Mouse (Mus musculus): ENCODE results near the gene Vps51.

The Vps51 gene

DNA sequence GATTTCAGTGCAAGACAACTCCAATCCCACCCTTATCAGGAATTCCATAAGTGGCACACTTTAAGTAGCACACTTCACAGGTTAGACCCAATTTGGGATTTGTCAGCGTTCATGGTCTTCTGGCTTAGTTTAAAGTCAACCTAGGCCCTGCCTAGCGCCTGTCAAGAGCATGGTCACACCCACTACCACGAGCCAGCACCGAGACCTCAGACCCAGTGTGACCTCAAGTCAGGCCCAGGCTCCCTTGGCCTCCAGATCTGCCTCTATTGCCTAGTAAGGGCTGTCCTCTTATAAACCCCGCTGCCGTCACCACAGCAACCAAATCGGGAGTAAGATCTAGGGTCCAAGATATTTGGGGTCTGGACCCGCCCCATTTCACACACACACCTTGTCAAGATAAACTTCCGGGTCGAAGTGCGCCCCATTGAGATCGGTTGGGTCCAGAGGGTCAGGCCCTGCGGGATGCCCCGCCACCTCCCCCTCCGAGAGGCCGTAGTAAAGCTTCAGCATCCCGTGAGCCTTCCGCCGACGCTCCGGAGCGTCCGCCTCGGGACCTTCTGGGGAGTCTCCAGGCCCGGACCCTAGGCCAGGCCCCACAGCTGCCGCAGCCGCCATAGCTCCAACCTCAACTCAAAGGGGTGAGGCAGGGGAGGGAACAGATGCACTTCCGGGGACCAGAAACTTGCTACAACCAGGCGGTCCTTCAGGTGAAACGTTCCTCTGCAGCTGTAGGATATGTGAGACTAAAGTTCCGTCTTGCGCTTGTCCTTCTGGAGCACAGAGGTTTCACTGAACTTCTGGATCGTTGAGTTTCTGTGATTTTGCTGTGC is at the start of gene Vps51:
TSS of gene Vps51 (minus strand) at position 668 of the 830 bp plus-strand sequence.
- peak; percentile 71 to 73 for DNase-seq (ENCODE audit: low spot score in 2 of 2)

DNA sequence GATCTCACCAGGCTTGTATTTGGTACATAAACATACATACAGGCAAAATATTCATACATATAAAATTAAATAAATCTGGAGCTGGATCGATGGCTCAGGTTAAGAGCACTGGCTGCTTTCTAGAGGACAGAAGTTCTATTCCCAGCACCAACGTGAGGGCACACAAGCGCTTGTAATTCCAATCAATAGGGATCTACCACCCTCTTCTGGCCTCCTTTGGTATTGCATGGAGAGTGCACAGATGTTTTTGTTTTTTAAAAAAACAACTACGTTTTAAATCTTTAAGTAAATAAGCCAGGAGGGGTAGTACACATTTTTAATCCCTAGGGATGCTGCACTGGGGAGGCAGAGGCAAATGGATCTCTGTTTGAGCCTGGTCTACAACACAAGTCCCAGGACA is 49.3 kb upstream of the Vps51 start:
- no peak for DNase-seq (ENCODE audit: low spot score in 2 of 2)

DNA sequence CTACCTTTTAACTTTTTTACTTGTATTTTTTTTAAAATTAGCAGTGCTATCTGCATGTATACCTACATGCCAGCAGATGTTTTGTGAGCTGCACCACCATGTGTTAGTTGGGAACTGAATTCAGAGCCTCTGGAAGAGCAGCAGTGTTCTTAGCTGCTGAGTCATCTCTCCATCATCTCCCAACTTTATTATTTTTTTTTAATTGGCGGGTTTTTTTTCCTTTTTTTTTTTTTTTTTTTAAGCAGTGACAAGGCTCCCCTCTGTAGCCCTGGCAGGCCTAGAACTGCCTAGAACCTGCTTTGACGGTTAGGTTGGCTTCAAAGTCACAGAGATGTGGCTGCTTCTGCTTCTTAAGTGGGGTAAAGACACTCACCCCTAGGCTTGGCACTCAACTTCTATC is 47.9 kb upstream of the Vps51 start:
- no peak for DNase-seq (ENCODE audit: low spot score in 2 of 2)

DNA sequence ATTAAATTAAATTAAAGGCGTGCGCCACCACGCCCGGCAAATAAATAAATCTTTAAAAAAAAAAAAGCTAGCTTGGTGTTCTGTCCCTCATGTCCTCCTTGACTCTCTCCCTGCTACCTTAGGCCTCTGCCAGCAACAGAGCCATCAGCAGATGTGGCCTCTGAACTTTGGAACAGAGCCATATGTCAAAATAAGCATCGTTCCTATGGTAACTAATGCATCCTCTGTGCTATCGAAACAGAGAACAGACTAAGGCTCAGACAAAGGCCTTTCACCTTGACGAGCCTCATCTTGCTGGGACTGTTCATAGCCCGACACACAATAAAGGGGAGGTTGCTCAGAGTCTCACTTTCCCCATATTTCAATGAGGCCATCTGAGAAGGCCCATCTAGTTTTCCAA is 46.3 kb upstream of the Vps51 start:
- no peak for DNase-seq (ENCODE audit: low spot score in 2 of 2)

DNA sequence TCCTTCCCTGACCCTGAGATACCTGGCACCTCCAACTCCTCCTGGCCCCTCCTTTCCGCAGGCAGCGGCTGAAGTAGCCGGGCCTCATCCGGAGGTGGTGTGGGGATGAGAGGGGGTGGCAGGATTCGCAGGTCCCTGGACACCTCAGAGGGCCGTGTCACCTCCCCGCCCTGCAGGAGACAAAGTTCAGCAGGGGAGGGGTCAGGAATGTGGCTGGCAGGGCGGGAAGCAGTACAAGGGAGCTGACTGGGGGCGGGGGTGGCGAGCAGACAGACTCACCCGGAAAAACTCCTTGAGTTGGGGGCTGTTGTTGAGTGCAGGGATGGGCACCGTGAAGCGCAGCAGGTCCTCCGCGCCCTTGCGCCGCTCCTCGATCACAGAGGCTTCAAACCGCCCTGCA is 44.7 kb upstream of the Vps51 start:
- no peak for DNase-seq (ENCODE audit: low spot score in 2 of 2)

DNA sequence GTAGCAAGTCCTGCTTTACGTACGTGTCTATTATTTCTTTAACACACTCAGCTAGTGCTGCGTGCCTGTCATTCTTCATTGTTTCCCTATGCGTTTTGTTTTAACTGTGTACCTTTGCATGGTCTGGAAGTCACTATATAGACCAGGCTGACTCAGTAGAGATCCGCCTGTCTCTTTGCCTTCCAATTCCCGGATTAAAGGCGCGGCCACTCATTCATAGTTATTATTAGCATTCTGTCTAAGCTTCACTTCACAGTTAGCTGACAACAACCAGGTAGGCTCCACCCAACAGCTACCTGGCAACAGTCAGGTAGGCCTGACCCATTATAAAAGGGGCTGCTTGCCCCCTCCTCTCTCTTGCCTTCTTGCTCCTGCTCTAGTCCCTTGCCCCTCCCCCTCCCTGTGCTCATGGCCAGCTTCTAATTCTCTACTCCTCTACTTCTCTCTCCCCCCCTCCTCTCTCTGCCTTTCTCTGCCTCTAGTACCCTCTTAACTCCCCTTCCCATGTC is 41.7 kb upstream of the Vps51 start:
- no peak for DNase-seq (ENCODE audit: low spot score in 2 of 2)

DNA sequence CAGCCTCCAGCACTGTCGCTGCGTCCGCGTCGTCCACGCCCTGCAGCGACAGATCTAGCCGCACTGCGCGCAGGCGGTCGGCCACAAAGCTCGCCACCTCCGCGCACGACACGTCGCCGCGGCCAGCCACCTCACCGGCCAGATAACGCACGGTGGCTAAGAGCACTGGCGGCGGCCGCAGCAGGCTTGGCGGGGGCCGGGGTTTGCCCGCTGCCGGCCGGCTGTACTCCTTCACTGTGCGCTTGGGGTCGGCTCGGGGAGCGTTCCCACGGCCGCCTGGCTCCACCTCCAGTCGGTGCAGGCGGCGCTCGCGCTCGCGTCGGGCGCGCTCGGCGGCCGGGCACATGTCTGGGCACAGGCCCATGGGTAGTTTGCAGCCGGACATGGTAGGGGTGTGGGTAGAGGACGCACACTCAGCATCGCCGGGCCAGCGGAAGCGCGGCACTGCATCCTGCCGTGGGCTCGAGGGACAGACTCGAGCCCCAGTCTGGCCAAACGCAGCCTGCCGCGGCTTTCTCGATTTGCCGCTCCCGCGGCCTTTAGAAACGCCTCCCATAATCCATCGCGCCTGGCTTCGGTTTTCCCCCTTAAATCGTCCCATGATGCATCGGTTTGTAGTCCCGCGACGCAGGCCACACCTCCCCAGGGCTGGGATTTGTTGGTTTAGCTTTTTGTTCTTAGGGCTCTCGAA is 41.1 kb upstream of the Vps51 start, which contains the start of gene Sac3d1:
TSS of gene Sac3d1 (minus strand) at position 665 of the 691 bp plus-strand sequence.
- peak; percentile 81 to 86 for DNase-seq (ENCODE audit: low spot score in 2 of 2)

DNA sequence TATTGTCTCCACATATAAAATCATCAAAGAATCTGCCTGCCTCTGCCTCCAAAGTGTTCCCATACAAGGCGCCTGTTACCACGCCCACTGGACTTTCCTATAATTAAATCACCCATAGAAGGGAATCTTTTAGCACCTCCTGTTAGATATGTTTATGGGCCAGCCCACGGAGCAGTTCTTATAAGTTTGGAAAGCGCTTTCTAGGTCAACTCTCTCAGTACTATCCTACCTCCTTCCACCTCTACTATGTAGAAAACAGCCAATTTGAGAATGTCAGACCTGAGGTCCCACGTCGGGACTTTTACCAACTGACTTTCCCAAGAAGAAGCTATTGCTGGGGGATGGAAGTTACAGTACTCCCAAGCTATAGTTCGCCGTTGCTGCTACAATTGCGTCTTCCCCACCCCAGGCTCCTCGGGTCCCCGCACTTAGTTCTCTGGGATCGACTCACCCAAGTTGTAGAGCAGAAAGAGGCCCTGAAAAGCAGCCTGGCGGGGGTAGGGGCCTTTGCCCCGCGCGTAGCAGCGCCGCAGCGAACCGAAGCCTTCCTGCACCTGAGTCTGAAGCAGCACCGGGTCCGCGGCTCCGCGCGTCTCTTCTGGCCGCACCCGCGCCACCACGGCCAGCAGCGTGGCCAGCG is 40.4 kb upstream of the Vps51 start:
- no peak for DNase-seq (ENCODE audit: low spot score in 2 of 2)

DNA sequence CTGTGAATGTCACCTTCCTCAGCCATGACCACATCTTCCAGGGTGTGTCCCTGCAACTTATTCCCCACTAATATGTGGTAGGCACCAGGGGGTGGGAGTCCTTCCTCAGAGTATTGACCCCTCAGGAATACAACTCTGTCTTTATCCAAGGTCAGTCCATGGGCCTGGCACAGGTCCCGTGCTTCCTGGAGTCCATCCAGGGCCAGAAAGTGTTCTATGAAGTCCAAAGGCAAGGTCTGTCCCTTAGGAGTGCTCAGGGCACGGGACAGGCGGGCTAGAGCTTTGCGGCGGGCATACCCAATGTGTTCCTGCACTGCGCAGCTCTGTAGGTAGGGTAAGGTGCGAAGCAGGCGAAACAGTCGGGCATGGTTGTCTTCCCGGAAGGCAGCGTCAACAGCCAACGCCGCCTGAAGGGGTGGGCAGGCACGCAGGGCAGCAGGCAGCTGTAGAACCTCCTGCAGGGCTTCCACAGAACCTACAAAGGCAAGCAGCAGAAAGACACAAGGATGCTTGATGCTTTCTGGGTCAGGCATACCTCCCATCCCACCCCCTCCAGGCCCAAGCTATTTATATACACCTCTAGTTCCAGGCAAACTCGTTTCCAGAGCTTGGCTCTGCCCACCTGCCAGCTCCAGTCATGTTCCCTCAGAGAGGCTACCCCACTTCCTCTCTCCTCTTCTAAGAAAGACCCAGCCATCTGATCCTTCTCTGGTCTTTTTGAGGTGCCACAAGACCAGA is 39.3 kb upstream of the Vps51 start:
- DNase-seq (ENCODE audit: low spot score in 2 of 2) = no peak

DNA sequence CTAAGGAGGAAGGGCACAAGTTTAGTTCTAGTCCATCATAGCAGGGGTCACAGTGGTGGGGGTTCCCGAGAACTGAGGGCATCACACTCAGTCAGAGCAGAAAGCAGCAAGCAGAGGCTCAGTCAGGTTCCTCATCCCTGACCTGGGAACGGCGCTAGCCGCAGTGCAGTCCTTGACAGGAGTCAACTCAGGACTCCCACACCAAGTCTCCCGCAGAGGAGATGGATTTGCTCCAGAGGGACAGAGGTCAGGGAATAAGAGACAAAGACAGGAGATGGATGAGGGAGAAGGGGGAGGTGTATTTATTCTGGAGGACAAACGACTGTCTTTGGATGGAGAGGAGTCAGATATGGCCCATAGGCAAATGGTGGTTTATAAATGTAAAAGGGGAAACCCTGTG is 36.1 kb upstream of the Vps51 start:
- no peak for DNase-seq (ENCODE audit: low spot score in 2 of 2)

DNA sequence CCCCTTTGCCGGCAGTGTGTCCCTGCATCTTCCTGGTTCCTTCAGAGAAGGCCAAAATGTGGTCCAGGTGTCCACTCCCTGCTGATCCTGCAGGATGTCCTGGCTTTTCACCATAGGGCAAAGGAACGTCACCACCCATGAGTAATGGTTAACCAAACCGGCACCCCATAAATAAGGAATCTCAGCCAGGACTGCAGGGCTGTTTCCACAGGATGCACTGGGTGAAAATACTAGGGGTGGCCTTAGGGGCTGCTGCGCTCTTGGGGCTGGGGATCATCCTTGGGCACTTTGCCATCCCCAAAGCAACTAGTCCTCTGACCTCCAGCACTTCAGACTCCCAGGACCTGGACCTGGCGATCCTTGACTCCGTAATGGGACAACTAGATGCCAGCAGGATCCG is 28.6 kb upstream of the Vps51 start, which contains the start of gene Naaladl1:
TSS of gene Naaladl1 (plus strand) at position 197 of the 400 bp plus-strand sequence.
- no peak for DNase-seq (ENCODE audit: low spot score in 2 of 2)

DNA sequence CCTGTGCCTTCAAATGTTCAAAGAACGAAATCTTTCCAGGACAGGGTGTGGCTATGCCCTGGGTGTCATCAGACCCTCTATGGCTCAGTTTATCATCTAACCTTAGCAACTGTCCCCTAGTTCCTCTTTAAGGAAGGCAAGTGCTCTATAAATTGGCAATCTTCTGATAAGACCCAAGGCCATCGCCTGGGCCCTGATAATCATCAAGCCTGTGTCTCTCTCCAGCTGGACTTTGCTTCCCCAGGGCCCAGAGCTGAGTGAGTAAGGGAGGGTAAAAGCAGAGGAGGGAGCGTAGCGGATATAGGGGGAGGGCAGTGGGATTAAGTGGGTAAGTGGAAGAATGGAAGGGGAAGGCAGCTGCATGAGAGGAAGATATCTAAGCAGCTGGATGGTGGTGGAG is 27.4 kb upstream of the Vps51 start:
- DNase-seq (ENCODE audit: low spot score in 2 of 2) = no peak

DNA sequence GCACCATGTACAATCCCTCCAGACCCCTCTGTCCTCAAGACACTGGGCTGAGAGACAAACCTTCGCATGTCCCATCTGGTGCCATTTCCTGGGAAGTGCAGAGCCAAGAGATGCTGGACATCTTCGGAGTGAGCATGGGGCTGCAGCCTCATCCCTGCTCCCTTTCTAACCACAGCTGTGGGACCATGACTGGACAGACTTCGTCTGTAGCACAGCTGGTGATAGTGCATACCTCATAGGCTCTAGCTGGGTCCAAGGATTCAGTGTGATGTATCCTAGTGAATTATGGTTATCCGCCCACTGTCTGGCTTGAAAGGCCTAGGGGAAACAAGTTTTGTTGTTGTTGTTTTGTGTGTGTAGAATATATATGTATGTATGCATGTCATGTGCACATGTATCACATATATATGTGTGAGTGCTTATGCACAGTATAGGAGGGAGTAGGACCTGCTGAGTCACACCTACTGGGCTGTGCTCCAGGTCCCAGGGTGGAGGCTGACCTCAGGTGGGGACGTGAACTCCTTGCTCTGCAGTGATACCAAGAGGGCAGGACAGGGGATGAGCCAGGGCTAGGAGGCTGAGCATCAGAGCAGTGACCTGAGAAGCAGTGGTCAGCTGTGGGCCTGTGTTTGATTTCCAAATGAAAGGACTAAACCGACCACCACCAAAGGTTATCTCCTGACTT is 25.3 kb upstream of the Vps51 start:
- no peak for DNase-seq (ENCODE audit: low spot score in 2 of 2)

DNA sequence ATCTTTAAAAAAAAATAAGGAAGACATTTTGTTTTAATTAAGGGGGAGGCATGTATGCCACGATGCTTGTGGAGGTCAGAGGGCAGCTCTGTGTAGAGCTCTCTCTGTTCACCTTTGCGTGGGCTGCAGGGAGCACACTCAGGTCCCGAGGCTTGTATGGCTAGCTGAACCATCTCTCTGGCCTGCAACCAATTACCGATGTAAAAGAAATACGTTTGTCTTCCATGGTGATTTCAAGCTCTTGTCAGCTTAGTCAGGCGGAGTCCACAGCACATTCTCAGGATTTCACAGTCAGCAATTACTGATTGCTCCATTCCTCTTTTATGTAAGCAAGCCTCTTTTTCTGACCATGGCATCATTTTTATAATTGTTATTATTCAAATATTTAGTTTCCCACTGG is 24.2 kb upstream of the Vps51 start:
- DNase-seq (ENCODE audit: low spot score in 2 of 2) = no peak

DNA sequence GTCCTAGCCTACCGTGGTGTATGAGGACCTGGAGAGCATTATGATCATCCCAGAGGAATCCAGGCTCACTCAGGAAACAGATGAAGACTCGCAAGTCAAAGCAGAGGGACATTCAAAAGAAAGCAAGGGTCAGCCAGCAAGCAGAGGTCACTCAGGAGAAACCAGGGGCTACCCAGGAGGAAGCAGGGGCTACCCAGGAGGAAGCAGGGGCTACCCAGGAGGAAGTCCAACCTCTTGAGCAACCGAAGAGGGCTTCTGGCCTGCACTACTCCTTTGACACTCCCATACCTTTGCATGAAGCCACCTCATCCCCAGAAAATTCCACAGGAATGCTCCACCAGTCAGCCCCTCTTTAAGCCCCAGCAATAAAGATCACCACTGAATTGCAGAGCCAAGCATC is 20.8 kb upstream of the Vps51 start:
- no peak for DNase-seq (ENCODE audit: low spot score in 2 of 2)

DNA sequence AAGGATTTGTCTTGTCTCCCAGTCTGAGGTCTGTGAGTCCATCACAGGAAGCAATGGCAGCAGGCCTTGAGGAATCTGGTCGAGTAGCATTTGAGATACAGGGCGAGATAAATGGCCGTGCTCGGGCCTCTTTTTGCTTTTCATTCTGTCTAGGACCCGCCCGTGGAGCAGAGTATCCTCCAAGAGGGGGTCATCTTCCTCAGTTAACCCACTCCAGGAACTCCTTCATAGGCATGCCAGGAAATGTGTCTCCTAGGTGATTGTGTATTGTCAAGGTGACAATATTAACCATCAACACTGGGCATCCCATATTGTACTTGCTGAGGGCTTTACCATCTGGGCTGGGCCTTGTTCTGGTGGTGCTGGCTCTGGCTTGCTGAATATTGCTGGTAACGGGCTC is 17.1 kb upstream of the Vps51 start, which contains the start of gene AC131692.1:
TSS of gene AC131692.1 (plus strand) at position 301 of the 400 bp plus-strand sequence.
- no peak for DNase-seq (ENCODE audit: low spot score in 2 of 2)

DNA sequence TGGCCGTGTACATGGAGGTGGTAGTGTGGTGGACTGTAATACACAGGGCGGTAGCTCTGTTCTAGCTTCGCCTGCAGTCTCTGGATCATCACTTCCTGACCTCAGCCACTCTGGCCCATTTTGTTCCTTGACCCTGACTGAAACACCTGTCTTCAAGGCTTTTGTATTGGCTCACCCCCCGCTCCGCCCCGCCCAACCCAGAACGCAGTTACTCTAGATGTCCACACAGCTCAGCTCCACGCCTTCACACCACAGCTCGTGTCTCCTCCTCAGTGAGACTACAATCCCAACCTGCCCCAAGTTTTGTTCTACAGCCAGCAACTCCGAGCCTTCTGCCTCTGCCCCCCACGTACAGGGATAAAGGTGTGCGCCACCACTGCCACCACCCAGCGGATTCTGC is 11.8 kb upstream of the Vps51 start:
- DNase-seq (ENCODE audit: low spot score in 2 of 2) = no peak

DNA sequence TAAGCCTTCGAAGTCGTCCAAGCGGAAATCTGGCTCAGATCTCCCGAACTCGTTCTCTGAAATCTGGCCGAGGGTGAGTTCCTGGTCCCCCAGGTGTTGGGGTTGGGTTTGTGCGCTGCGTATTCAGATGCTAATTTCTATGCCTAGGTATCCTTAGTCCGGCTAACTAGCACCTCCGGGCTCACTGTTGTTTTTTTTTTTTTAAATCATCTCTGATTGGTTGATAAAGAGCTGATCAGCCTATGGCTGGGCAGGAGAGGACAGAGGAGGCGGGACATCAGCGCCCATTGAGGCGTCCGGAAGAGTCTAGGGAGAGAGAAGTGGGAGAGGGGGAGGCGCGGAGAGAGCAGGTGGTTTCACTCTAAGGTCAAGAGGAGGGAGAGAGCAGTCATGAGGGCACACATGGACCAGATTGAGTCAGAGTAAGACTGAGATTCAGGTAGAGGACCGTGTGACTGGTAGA is 8.4 kb upstream of the Vps51 start:
- no peak for DNase-seq (ENCODE audit: low spot score in 2 of 2)

DNA sequence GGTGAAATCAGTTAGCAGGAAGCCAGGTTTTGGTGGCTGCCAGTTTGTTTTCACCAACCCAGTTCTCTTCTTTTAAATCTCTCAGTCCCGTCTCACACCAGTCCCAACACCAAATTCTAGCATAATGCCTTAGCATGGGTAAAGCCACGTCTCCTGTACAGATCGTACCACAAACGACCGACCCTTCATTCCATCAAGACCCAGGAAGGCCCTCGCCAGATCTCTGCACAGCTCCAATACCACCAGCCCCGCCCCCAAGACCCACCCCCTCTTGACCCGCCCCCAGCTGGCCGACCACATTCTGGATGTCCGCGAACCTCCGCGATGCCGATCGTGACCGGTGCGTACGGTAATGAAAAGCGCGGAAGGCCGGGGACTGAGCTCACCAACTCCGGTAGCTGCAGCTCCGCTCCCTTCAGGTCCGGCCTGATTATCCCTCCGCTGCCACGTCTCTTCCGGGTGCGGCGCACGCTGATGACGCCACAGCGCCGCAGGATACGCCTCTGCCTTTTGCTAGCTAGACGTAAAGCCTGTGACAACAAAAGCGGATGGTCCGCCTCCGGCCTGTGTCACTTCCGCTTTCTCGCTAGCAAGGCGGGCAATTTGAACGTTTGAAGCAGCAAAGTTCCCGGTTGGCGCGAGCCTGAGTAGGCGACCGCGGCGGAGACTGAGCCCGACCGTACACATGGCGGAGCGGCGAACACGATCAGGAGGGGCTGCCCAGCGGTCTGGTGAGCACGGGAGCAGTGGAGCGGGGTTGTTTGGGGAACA is 7.6 kb upstream of the Vps51 start, which contains the start of the genes Zfpl1 and Cdca5:
TSS of gene Zfpl1 (minus strand) at position 479 of the 771 bp plus-strand sequence.
TSS of gene Cdca5 (plus strand) at position 506 of the 771 bp plus-strand sequence.
- DNase-seq (ENCODE audit: low spot score in 2 of 2) = peak; percentile 94 to 96

DNA sequence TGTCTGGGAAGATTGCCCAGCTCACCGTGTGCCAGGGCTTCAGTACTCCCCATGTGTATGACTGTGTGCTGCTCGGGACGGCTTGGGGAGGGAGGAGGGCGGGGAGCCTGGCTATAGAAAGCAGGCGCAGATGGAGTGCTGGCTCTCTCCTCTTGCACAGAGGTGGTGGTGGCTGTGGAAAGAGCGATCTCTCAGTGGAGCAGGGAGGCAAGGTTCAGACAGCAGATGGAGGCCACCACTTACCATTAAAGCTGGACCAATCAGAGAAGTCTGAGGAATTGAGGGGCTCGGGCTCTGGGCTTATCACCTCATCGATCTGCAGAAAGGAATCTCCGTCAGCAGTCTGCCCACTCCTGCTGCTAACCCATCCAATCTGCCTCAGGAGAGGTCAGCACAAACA is 5.1 kb upstream of the Vps51 start, which contains the start of gene Gm28374:
TSS of gene Gm28374 (minus strand) at position 101 of the 400 bp plus-strand sequence.
- no peak for DNase-seq (ENCODE audit: low spot score in 2 of 2)

All from frontal cortex, postnatal 14 days (tissue).